In genomic region chr9:74861561-74861980, GRCm38 (mm10) we compare ENCODE assay signal across 8 mouse cellular contexts. TPM values are rescaled to one million over a fixed set of nuclear protein-coding genes. Genes with fewer than 3 reads are reported as not detected.
DNase-seq lines count a peak whose midpoint lies in the region; ATAC-seq lines count a peak whose summit lies in the region.

TSS of gene Onecut1 (plus strand) at chr9:74861921.

- peak; percentile 53 for ATAC-seq in kidney, embryonic 14.5 days (ENCODE audit: low FRiP score, low TSS enrichment)
- ATAC-seq in forebrain, embryonic 15.5 days (replicated peaks), result peak; percentile 69
- ATAC-seq in intestine, embryonic 16.5 days, result peak; percentile 69

- no peaks in the 10 kb centered on the region for H3K9me3 ChIP-seq in kidney, embryonic 14.5 days (ENCODE audit: control insufficient read depth, low read length)
- H3K9me3 ChIP-seq in forebrain, embryonic 15.5 days, result no peaks in the 10 kb centered on the region
- no peaks in the 10 kb centered on the region for H3K9me3 ChIP-seq in intestine, embryonic 16.5 days (ENCODE audit: control insufficient read depth, low read length)

- H3K27me3 ChIP-seq in kidney, embryonic 14.5 days (ENCODE audit: control insufficient read depth, insufficient read depth, low read length), result peaks cover 96% of the 10 kb centered on the region
- peaks cover 94% of the 10 kb centered on the region for H3K27me3 ChIP-seq in forebrain, embryonic 15.5 days
- peaks cover 91% of the 10 kb centered on the region for H3K27me3 ChIP-seq in intestine, embryonic 16.5 days (replicated peaks; ENCODE audit: control insufficient read depth, insufficient read depth, low read length)

- H3K36me3 ChIP-seq in kidney, embryonic 14.5 days (ENCODE audit: control insufficient read depth, insufficient read depth, low read length), result no peaks in the 10 kb centered on the region
- H3K36me3 ChIP-seq in forebrain, embryonic 15.5 days, result no peaks in the 10 kb centered on the region
- no peaks in the 10 kb centered on the region for H3K36me3 ChIP-seq in intestine, embryonic 16.5 days (ENCODE audit: control insufficient read depth, insufficient read depth, low read length)

- peak within 1 kb of the TSS; percentile 95 for H3K4me2 ChIP-seq in kidney, embryonic 14.5 days (replicated peaks; ENCODE audit: low read depth, low read length)
- peak within 1 kb of the TSS; percentile 96 for H3K4me2 ChIP-seq in forebrain, embryonic 15.5 days (replicated peaks)
- peak within 1 kb of the TSS; percentile 100 for H3K4me2 ChIP-seq in intestine, embryonic 16.5 days (ENCODE audit: low read depth, low read length)

- DNase-seq in kidney, adult 18-20 months, result no peak
- DNase-seq in adrenal gland, postnatal 10 days, result peak; percentile 86
- peak; percentile 56 to 58 for DNase-seq in lung, postnatal 4 days
- DNase-seq in testis, postnatal 10 days (ENCODE audit: low spot score), result peak; percentile 81
- DNase-seq in layer of hippocampus, adult 11-12 months (ENCODE audit: low spot score), result no peak

- peaks cover 10% of the 10 kb centered on the region; the same call in 1 of the 2 replicates for H3K4me1 ChIP-seq in kidney, embryonic 14.5 days (ENCODE audit: control insufficient read depth, insufficient read depth, low read length)
- H3K4me1 ChIP-seq in forebrain, embryonic 15.5 days, result peaks cover 32% of the 10 kb centered on the region
- H3K4me1 ChIP-seq in intestine, embryonic 16.5 days (ENCODE audit: control insufficient read depth, insufficient read depth, low read length), result peaks cover 25% of the 10 kb centered on the region

- H3K4me3 ChIP-seq in kidney, embryonic 14.5 days (ENCODE audit: low read length), result peak within 1 kb of the TSS; percentile 50
- H3K4me3 ChIP-seq in forebrain, embryonic 15.5 days, result peak within 1 kb of the TSS; percentile 51
- H3K4me3 ChIP-seq in intestine, embryonic 16.5 days (ENCODE audit: low read length), result peak within 1 kb of the TSS; percentile 58

- WGBS in kidney, embryonic 14.5 days, result under 1% methylated on average over 39 of the region's 45 CpGs
- WGBS in forebrain, embryonic 15.5 days, result under 1% methylated on average over 41 of the region's 45 CpGs
- under 1% methylated on average over 45 of the region's 45 CpGs for WGBS in intestine, embryonic 16.5 days

- peak within 1 kb of the TSS; percentile 48; the same call in 1 of the 2 replicates for H3K9ac ChIP-seq in kidney, embryonic 14.5 days (ENCODE audit: low read depth, low read length)
- peak within 1 kb of the TSS; percentile 50 for H3K9ac ChIP-seq in forebrain, embryonic 15.5 days (replicated peaks)
- peak within 1 kb of the TSS; percentile 69 for H3K9ac ChIP-seq in intestine, embryonic 16.5 days (ENCODE audit: low read depth, low read length)

- no peak within 1 kb of the TSS for H3K27ac ChIP-seq in kidney, embryonic 14.5 days (ENCODE audit: low read depth, low read length)
- no peak within 1 kb of the TSS for H3K27ac ChIP-seq in forebrain, embryonic 15.5 days (replicated peaks)
- no peak within 1 kb of the TSS for H3K27ac ChIP-seq in intestine, embryonic 16.5 days (ENCODE audit: low read length)

RNA-seq across cellular contexts. Expression of gene Onecut1, which starts in this region (rescaled TPM):
- polyA plus RNA-seq in kidney, embryonic 14.5 days (2014; fragmentation: Nextera tagmentation; extraction: Ambion mirVana), result 0.04 and 0.15 TPM in 2 replicates
- total RNA-seq in adrenal gland, postnatal 10 days (2021), result 1 to 10 TPM; 1.1 to 4.8 TPM
- 0.47 and 1.3 TPM in 2 replicates for polyA plus RNA-seq in forebrain, embryonic 15.5 days (2015; fragmentation: Nextera tagmentation; extraction: Ambion mirVana)
- 0.82 and 0.92 TPM in 2 replicates for polyA plus RNA-seq in intestine, embryonic 16.5 days (2015; fragmentation: Nextera tagmentation; extraction: Ambion mirVana)

Comparison
In these comparisons a context has a peak if more than half of its experiments do, and no peak if none do; other contexts are left out.
1. Peak in ATAC-seq, H3K4me3 ChIP-seq, H3K9ac ChIP-seq and H3K4me2 ChIP-seq in kidney, embryonic 14.5 days; RNA of the gene not detected or under 1 TPM.
2. Peak in ATAC-seq, H3K4me3 ChIP-seq, H3K9ac ChIP-seq and H3K4me2 ChIP-seq in intestine, embryonic 16.5 days; RNA of the gene not detected or under 1 TPM.
3. DNase-seq: peak in adrenal gland, postnatal 10 days (single experiment), lung, postnatal 4 days (2 of 2) and testis, postnatal 10 days (single experiment); none in kidney, adult 18-20 months (single experiment) and layer of hippocampus, adult 11-12 months (single experiment).
4. Peak in every context shown above with its lines, with median percentiles within 50 percentile points of each other: ATAC-seq, H3K4me2 ChIP-seq, H3K4me3 ChIP-seq and H3K9ac ChIP-seq.